Mouse (Mus musculus) gonadal fat pad, adult 2 months (tissue): ENCODE measurements around the gene Rps24. TPM values are rescaled to one million over a fixed set of nuclear protein-coding genes. Genes with fewer than 3 reads are reported as not detected.

ENCODE experiments used
- DNase-seq: peaks from one replicate; pipeline ENCODE4 v3.0.0-alpha.2; 2012; ENCODE audit warnings: low read depth
- polyA plus RNA-seq: library from polyadenylated mRNA; depleted of rRNA; stranded (reverse); fragments of >200 nt; gene quantifications from 2 replicates; pipeline ENCODE4 v1.2.3, GENCODE M21; 2012; rRNA removed

Rps24 gene
- polyA plus RNA-seq, 1 experiment = 1,079 TPM

DNA sequence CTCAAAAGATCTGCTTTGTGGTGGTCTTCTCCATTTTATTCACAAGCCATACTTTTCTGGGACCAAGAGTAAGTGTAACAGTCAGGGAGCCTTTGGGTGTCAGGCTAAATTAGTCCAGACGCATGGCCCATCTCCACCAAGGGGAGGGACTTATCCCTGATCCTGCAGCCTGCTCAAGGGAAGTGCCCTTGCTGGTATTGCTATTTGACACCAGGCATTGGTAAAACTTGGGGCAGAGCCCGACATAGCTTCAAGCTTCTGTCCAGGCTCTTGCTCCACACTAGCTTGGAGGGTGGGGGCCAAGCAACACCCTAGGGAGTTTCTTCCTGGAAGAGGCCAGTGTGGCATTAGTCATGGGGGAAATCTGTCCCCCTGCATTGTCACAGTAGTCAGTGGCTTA lies 23.8 kb downstream of the Rps24 start:
- no peak for DNase-seq

DNA sequence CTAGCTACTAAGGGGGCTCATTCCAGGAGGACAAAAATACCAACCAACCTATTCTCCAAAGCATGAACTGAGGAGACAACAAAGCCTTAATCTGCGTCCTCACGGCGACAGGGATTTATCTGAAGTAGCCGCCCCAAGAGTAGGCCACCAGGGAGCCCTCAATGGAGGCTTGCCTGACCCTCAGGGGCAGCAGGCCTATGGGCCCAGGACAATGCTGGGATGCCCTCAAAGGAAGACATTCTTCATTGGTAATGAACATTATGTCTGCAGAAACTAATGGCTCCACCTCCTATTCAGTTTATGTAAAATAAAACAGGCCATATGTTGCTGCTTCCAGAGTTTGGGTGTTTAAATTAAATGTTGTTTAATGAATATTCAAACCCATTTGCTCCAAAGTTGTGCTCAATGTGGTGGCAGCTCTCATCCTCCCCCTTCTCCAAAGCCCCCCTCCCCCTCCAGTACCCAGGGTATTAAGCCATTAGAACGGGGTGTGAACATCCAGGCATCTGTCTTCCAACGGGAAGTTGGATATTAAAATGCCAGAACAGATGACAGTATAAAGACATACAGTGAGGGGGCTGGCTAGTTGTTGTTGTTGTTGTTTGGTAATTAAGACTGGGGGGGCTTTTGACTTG lies 25.7 kb downstream of the Rps24 start:
- DNase-seq = no peak

DNA sequence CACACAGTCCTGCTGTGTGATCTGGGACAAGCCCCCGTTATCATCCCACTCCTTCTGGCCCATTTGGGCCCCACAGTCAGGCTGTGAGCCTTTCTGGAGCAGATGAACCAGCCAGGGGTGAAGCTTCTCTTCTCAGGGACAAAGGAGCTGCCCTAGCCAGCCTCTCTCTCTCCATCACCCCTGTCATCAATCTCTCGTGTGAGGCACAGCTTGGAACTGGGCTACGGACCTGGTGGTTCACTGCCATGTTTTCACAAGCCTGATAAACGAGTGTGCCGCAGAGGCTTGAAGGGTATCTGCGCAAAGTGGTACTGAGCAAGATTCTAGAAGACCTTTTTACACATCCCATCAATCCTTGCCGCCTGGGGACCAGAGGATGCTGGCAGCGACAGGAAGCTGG lies 34.7 kb downstream of the Rps24 start:
- DNase-seq = no peak

DNA sequence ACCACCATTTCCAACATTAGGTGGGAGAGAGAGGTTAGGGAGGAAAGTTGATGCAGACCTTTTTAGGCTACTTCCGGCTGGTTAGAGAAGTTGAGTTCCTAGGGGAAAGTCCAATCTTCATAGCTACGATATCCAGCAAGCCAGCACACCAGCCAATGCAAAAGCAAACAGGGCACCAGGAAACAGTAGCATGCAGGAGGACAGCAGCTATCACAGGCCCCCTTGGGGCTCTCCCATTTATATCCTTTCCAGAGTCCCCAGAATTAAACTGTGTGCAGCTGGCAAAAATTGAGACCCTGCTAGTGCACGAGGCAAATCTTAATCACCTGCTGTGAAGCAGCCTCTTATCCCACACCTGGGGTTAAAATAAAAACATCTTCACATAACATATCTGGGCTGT lies 38.2 kb downstream of the Rps24 start:
- no peak for DNase-seq

DNA sequence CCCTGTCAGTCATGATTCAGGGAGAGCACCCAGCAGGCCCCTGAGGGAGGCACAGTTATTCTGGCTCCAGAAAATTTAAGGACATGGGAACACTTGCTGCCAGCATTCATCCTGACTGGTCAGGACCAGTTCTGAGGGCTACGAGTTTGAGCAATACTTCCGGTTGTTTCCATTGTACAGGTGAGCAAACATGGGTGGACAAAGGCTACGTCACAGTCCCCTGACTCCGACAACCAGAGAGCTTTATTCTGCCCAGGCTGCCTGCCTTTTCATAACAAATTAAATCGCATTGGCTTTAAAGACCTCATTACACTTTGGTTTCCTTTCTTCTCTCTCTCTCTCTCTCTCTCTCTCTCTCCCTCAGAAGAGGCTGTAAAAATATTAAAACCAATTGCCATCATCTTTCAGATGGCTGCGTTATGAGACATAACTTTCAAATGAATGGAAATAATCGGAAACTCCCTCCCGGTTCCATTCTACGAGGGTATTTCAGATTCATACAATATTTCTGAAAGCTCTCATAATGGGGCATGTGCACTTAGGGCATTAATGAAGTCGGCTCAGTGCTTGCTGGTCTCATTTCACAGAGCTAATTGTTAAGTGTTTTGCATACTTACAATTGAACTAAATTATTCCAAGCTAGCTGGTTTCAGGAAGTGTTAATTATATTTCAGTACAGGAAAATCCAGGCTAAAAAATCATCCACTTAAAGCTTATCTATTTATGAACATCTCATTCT lies 38.9 kb downstream of the Rps24 start:
- no peak for DNase-seq

DNA sequence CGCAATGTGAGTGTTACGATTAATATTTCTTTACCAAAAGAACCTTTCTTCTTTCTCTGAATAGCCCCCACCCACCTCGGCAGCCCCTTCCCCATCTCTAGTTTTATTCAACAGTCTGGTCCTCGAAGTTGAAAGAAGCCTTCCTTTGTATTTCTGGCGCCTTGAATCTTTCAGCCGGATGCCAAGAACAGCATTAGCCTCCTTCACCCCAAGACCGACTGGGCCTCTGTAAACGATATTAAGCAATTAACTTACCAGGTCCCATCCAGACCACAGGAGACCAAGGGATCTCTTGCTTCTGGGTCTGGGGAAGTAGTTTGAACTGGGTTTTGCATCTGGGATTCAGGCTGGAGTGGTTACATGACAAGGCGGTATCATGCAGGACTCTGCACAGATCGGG lies 39.5 kb downstream of the Rps24 start:
- no peak for DNase-seq

DNA sequence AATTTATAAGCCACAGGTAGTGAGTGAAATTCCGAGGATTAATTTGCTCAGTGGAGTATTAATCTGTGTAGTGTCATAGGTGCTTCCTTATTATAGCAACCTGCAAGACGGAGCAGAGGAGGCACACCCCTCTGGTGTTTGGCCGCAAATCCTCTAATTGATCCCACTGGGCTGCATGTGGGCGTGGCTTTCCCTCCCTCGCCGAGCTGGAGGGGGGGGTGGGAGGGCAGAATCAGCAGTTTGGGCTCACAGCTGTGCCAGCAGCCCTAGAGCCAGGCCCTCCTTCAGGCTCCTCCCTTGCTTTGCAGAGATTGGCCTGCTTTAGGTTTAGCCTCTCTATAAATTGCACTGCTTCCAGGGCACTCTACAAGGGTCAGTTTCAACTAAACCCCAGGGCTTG lies 43.3 kb downstream of the Rps24 start:
- DNase-seq = no peak

DNA sequence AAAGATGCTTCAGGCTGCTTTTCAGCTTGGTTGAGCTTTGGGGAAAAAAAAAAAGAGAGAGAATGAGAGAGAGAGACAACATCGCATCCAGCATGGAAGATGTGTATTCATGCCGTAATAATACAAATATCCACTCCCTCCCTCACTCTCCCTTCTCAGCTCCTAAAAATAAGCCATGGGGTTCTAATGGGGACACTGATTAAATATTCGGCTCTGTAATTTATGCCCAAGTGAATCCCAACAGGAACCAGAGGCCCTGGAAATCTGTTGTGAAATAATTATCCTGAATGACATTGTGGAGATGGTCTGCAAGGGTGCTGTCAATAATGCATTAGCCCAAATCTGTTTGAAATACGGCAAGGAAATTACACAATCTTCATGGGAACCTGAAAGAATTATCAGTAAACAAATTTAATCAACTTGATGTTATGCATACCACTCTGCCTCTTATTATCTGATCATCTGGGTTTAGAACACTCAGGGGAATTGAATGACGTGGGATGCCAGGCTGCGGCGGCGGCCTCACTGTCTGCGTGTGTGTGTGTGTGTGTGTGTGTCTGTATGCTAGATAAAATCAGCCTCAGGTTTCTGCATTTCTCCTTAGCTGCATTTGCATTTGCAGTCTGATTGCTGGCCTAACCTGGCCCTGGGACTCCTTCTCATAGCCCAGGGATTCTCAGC lies 48.1 kb downstream of the Rps24 start:
- DNase-seq = no peak

DNA sequence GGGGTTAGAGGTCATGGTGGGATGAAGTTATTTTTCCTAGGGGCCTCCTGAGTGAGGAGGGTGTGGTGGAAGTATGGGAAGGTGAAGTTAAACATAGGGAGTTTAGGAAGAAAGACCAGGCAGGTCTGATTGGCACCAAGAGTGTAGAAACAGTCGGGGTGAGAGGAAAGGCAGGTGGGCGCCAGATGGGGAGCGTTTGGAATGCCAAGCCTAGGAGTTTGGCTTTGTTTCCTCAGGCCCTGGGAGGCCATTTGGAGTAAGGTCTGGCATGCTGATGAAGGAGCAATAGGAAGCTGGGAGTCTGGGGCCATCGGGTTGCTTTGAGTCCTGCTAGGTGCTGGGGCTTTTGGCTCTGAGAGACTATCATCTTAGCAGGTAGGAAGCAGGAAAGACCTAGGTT lies 56.0 kb downstream of the Rps24 start:
- DNase-seq = no peak

DNA sequence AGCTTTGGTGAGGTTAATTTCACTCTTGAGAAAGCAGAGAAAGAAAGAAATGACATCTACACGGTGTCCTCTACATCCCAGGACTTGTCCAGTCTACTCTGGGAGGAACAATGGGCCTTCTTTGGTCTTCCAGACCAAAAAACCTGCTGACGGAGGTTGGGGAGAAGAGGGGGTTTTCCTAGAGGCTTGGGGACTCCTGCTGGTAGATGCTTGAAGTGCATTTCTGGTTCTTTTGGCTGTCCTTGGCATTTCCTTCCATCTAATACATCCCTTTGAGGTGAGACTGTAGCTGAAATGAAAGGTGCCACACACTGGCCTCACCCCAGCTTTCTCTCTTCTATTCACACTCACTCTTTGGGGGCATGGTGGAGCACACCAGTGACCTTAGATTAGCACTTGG lies 57.1 kb downstream of the Rps24 start:
- DNase-seq = no peak

Other genes starting within 250 kb of the Rps24 start
- gene Dlg5, start 241.2 kb upstream of the Rps24 start, polyA plus RNA-seq = 83.6 and 108 TPM in 2 replicates
- 0.12 and 0.20 TPM in 2 replicates for gene E330034G19Rik, start 193.9 kb upstream of the Rps24 start, polyA plus RNA-seq
- gene Polr3a, start 67 bp upstream of the Rps24 start, polyA plus RNA-seq = 8.7 and 9.5 TPM in 2 replicates